Mouse (Mus musculus) liver, adult 2 months (tissue): Measurements from ENCODE around the gene Ipo13. TPM values are rescaled to one million over a fixed set of nuclear protein-coding genes. Genes with fewer than 3 reads are reported as not detected.
A peak's percentile ranks its signal among the peaks of the same experiment; 100 is the strongest.

Experiments used
- DNase-seq: peaks from one replicate; pipeline ENCODE4 v3.0.0-alpha.2; 2011; ENCODE audit warnings: low read depth, low spot score; ENCODE audit errors: extremely low read depth
- H3K27ac ChIP-seq: fragments of 200-500 bp; replicated peaks from 2 replicates; pipeline ENCODE4 v1.5.1; 2012; ENCODE audit warnings: low read depth, mild to moderate bottlenecking, control low read depth, inconsistent platforms, low read length; ENCODE audit not compliant: insufficient read depth
- H3K27me3 ChIP-seq: fragments of 200-500 bp; 2 replicates; pipeline ENCODE4 v1.6.1; 2012; ENCODE audit warnings: mild to moderate bottlenecking, moderate library complexity, low read length, inconsistent platforms; ENCODE audit not compliant: control insufficient read depth, insufficient read depth
- H3K36me3 ChIP-seq: fragments of 200-500 bp; 2 replicates; pipeline ENCODE4 v1.6.1; 2012; ENCODE audit warnings: low read length, inconsistent platforms; ENCODE audit not compliant: control insufficient read depth, insufficient read depth
- H3K4me1 ChIP-seq: fragments of 200-500 bp; 2 replicates; pipeline ENCODE4 v1.6.1; 2011; ENCODE audit warnings: low read length; ENCODE audit not compliant: control insufficient read depth, insufficient read depth
- H3K4me3 ChIP-seq: fragments of 200-500 bp; 2 replicates; pipeline ENCODE4 v1.5.1; 2011; ENCODE audit warnings: low read depth, mild to moderate bottlenecking, control low read depth, low read length, moderate library complexity; ENCODE audit not compliant: insufficient read depth
- H3K79me2 ChIP-seq: fragments of 200-500 bp; 2 replicates; pipeline ENCODE4 v1.6.1; 2012; ENCODE audit warnings: inconsistent platforms, mild to moderate bottlenecking, low read length, moderate library complexity; ENCODE audit not compliant: control insufficient read depth, insufficient read depth
- H3K9ac ChIP-seq: fragments of 200-500 bp; 2 replicates; pipeline ENCODE4 v1.6.1; 2012; ENCODE audit warnings: low read depth, mild to moderate bottlenecking, control low read depth, inconsistent platforms, low read length
- CTCF ChIP-seq: fragments of 200-500 bp; IDR thresholded peaks from 2 replicates; pipeline ENCODE4 v1.5.1; 2011; ENCODE audit warnings: low read depth, low read length, control low read depth
- POLR2A ChIP-seq: fragments of 200-500 bp; IDR thresholded peaks from 2 replicates; pipeline ENCODE4 v1.6.1; 2011; ENCODE audit warnings: low read length, control low read depth; ENCODE audit not compliant: insufficient read depth; ENCODE audit errors: extremely low read depth
- WGBS: fragments of 180-500 bp; shearing (Covaris S2); methylation state at CpG from one replicate; pipeline ENCODE4 v1.1.7; 2018; 5-methylcytosine and 5-hydroxymethylcytosine counted together
- polyA plus RNA-seq: library from polyadenylated mRNA; depleted of rRNA; stranded (reverse); fragments of >200 nt; gene quantifications from 2 replicates; pipeline ENCODE4 v1.2.3, GENCODE M21; 2012
- total RNA-seq: library from RNA; depleted of rRNA; stranded (reverse); fragments of >200 nt; gene quantifications from 2 replicates; pipeline ENCODE4 v1.2.3, GENCODE M21; 2014

The Ipo13 gene
- total and polyA plus RNA-seq, 2 experiments: 3.5 to 23.5 TPM

- H3K4me3 ChIP-seq: peak overlapping the region; percentile 6; the same call in 1 of the 2 replicates
- no peaks in the 10 kb centered on the region for H3K36me3 ChIP-seq
- H3K27ac ChIP-seq: no peak overlapping the region
- 0 out of 2 replicates have a peak overlapping the region, but pooled peaks have one; percentile 8 for H3K9ac ChIP-seq
- WGBS: 6% methylated on average over 69 of the region's 71 CpGs
- peaks cover 13% of the 10 kb centered on the region for H3K27me3 ChIP-seq
- H3K79me2 ChIP-seq: no peaks in the 10 kb centered on the region
- peaks cover 10% of the 10 kb centered on the region for H3K4me1 ChIP-seq
- DNase-seq: no peak
- no peak for TF ChIP-seq CTCF
Observed at GRCm38 (mm10) chr4:117926545-117927482, 12.0 kb upstream of the Ipo13 start.

DNA sequence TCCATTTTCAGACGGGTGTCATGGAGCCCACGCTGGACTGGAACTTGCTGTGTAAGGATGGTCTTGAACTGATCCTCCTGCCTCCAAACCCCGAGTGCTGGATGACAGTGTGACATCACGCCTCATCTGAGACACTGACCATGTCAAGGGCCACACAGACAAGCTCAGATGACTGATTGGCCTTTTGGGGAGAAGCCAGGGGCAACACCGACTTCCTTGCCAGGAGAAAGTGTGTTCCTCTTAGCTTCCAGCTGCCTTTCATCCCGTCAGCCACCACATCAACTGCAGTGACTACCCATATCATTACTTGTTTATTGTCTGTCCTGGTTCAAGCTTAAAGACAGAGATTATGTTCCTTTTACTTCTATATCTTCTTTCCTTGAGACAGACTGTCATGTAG, 10.1 kb upstream of the Ipo13 start:
- no peak for DNase-seq
- H3K79me2 ChIP-seq: no peaks in the 10 kb centered on the region
- no peak overlapping the region for H3K27ac ChIP-seq
- WGBS: 64% methylated on average over 6 of the region's 6 CpGs
- H3K4me3 ChIP-seq: no peak overlapping the region
- no peak overlapping the region for H3K9ac ChIP-seq
- H3K27me3 ChIP-seq: peaks cover 13% of the 10 kb centered on the region
- peaks cover 10% of the 10 kb centered on the region for H3K4me1 ChIP-seq
- TF ChIP-seq POLR2A (no peak), CTCF (no peak)
- H3K36me3 ChIP-seq: no peaks in the 10 kb centered on the region

- WGBS: 72% methylated on average over 2 of the region's 2 CpGs
- H3K36me3 ChIP-seq: no peaks in the 10 kb centered on the region
- H3K4me1 ChIP-seq: 0 out of 2 replicates have a peak, but pooled peaks cover 4% of the 10 kb centered on the region
- H3K4me3 ChIP-seq: no peak overlapping the region
- H3K79me2 ChIP-seq: no peaks in the 10 kb centered on the region
- peaks cover 13% of the 10 kb centered on the region for H3K27me3 ChIP-seq
- TF ChIP-seq POLR2A (no peak), CTCF (no peak)
- DNase-seq: no peak
- H3K9ac ChIP-seq: no peak overlapping the region
- no peak overlapping the region for H3K27ac ChIP-seq
Observed at GRCm38 (mm10) chr4:117923450-117923849, 8.7 kb upstream of the Ipo13 start.

DNA sequence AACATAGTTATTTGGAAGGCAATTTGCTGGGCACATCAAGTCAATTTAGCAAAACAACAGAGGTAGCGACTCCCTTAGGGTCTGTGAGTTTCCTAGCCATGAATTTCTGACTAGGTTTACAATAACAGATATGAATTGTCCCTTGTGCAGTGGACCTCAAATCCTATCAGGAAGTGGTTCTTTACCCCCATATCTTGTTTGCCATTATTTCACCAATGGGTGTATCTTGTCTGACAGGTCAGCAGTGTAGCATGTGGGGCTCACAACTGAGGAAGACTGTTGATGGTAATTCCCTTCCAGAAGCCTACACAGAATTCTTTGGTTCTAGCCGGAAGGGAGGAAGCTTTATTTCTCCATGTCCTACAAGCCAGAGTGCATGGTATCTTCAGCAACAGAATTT, 6.6 kb upstream of the Ipo13 start:
- Histone ChIP-seq H3K4me1 (no peaks in the 10 kb centered on the region), H3K36me3 (no peaks in the 10 kb centered on the region), H3K9ac (no peak overlapping the region), H3K4me3 (no peak overlapping the region), H3K27ac (no peak overlapping the region), H3K79me2 (no peaks in the 10 kb centered on the region), H3K27me3 (peaks cover under 1% of the 10 kb centered on the region; the same call in 1 of the 2 replicates)
- 92% methylated on average over 2 of the region's 2 CpGs for WGBS
- DNase-seq: no peak
- no peak for TF ChIP-seq CTCF
- no peak for TF ChIP-seq POLR2A

- Histone ChIP-seq H3K27me3 (no peaks in the 10 kb centered on the region), H3K9ac (no peak overlapping the region), H3K79me2 (peaks cover 9% of the 10 kb centered on the region), H3K36me3 (no peaks in the 10 kb centered on the region), H3K27ac (no peak overlapping the region), H3K4me3 (no peak overlapping the region), H3K4me1 (peaks cover 6% of the 10 kb centered on the region)
- WGBS: 75% methylated on average over 5 of the region's 5 CpGs
- no peak for TF ChIP-seq POLR2A
- no peak for TF ChIP-seq CTCF
- no peak for DNase-seq
Observed at GRCm38 (mm10) chr4:117918762-117919161, 4.0 kb upstream of the Ipo13 start.

DNA sequence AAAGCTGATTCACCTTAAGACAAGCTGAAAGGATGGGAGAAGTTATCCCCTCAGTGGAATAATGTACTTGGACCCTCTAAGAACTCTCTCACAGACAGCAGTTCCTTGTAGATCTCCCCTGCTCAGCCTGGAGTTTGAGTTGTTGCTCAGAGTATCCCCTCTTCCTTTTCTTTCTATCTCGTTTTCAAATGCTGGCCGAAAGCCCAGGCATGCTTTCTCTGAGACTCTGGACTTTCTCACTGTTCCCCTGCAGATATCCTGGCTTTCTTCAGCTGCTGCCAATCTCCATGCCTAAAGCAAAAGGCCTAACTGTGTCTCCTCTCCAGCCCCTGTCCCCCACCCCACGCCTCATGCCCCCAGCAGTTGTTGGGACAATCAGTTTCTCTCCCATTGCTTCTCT, 3.5 kb upstream of the Ipo13 start:
- WGBS: 61% methylated on average over 3 of the region's 3 CpGs
- H3K27ac ChIP-seq: no peak overlapping the region
- H3K27me3 ChIP-seq: no peaks in the 10 kb centered on the region

More for the DNA sequence above, 3.5 kb upstream of the Ipo13 start:
- no peak for DNase-seq
- TF ChIP-seq POLR2A (no peak), CTCF (no peak)
- no peaks in the 10 kb centered on the region for H3K36me3 ChIP-seq
- H3K9ac ChIP-seq: no peak overlapping the region
- peaks cover 9% of the 10 kb centered on the region for H3K79me2 ChIP-seq
- no peak overlapping the region for H3K4me3 ChIP-seq
- H3K4me1 ChIP-seq: peaks cover 7% of the 10 kb centered on the region
